Mouse (Mus musculus): ENCODE data around the gene Plcb2. TPM values are rescaled to one million over a fixed set of nuclear protein-coding genes. Genes with fewer than 3 reads are reported as not detected.

Plcb2 gene
- polyA plus RNA-seq, 1 experiment from 2014 or later: 0.64 TPM

DNA sequence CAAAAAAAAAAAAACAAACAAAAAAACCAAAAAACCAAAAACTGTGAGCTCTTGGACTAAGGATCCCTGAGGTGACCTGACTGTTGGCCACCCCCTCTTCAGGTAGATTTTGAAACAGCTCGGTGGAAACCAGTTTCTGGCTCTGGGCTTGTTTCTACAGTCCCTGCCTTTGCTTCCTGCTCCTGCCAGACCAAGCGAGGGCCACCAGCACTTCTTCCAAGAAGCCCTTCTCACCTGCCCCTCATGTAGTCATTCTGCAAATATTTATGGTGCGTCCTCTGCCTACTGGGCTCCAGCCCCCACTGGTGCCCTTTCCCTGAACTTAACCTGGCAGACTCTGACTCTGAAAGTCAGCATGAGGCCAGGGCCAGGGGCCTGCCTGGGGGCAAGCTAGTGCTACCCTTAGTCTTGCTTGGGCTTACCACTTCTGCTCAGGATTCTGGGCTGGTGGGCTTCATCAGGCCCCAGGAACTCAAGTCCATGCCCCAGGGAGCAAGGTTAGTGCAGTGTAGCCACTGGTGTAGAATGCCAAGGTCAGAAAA, 63.2 kb downstream of the Plcb2 start:
- TF ChIP-seq EP300 (optimal IDR thresholded peaks at IDR 0.05): no peak
- no peak for TF ChIP-seq CTCF (IDR thresholded peaks at IDR 0.05; ENCODE audit: low read depth)
- no peak overlapping the region for H3K4me3 ChIP-seq (ENCODE audit: low read depth, low read length)
- no peak for ATAC-seq (ENCODE audit: low FRiP score, low TSS enrichment)
- H3K9me3 ChIP-seq (ENCODE audit: control insufficient read depth, low read length): no peaks in the 10 kb centered on the region
- H3K4me2 ChIP-seq (replicated peaks; ENCODE audit: low read depth): no peak overlapping the region
- no peak overlapping the region; the same call in none of the 2 replicates for H3K27ac ChIP-seq (replicated peaks)
- peak; percentile 43 for DNase-seq (ENCODE audit: low spot score)
- H3K27me3 ChIP-seq (ENCODE audit: control insufficient read depth, insufficient read depth, low read length): no peaks in the 10 kb centered on the region
- 57% methylated on average over 3 of the region's 3 CpGs for WGBS
- 0 out of 2 replicates have a peak, but pooled peaks cover 2% of the 10 kb centered on the region for H3K4me1 ChIP-seq (replicated peaks; ENCODE audit: control insufficient read depth, insufficient read depth)
- H3K9ac ChIP-seq (ENCODE audit: low read length): no peak overlapping the region
- H3K36me3 ChIP-seq (ENCODE audit: control insufficient read depth, insufficient read depth, low read length): no peaks in the 10 kb centered on the region

DNA sequence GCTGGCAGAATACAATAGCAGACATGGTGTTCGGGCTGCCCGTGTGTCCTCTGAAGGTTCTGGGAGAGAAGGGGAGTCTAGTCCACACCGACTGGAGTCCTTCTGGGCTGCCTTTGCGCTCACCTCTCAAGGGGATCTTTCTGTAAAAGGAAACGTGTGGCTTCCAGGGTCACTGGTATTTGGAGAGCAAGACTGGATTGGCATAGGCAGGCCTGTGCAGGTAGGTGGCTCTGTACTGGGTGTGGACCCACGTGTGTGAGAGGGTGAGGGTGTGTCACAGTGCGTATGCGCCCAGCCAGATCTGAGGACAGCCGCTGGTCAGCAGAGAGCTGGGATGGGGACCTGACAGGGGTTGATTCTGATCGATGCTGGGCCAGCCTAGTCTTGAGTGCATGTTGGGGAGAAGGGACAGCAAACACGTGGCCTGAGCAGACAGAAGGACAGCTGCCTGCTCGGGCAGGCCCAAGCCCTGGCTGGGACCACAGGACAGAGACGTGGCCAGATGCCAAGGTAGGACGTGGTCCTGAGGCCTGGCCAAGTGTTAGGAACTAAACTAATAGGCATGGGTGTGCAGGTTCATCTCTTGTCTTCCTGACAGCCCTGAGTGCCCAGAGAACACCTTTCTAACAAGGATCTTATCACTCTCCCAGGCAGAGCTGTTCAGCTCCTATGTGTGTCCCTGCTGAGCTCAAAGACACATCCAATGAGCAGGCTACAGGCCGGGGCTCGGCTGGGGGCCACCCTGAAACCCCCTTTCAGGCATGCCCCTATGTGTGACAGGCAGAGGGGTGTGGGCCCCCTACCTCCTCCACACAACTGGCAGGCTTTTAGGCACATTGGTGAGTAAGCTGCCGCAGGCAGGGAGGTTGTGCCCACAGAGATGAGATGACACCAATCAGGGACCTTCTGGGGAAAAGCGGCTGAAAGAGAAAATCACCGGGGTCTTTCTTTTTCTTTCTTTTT, 64.2 kb downstream of the Plcb2 start:
- Histone ChIP-seq H3K4me1 (replicated peaks; ENCODE audit: control insufficient read depth, insufficient read depth) (0 out of 2 replicates have a peak, but pooled peaks cover 4% of the 10 kb centered on the region), H3K9me3 (ENCODE audit: control insufficient read depth, low read length) (no peaks in the 10 kb centered on the region), H3K27ac (replicated peaks) (peak overlapping the region; percentile 83), H3K4me2 (replicated peaks; ENCODE audit: low read depth) (peak overlapping the region; percentile 68), H3K36me3 (ENCODE audit: control insufficient read depth, insufficient read depth, low read length) (no peaks in the 10 kb centered on the region), H3K9ac (ENCODE audit: low read length) (peak overlapping the region; percentile 60), H3K27me3 (ENCODE audit: control insufficient read depth, insufficient read depth, low read length) (no peaks in the 10 kb centered on the region), H3K4me3 (ENCODE audit: low read depth, low read length) (peak overlapping the region; percentile 42)
- ATAC-seq (ENCODE audit: low FRiP score, low TSS enrichment) (peak; percentile 87), DNase-seq (ENCODE audit: low spot score) (peak; percentile 75)
- no peak for TF ChIP-seq EP300 (optimal IDR thresholded peaks at IDR 0.05)
- TF ChIP-seq CTCF (IDR thresholded peaks at IDR 0.05; ENCODE audit: low read depth): peak; percentile 38
- WGBS: 58% methylated on average over 19 of the region's 19 CpGs

DNA sequence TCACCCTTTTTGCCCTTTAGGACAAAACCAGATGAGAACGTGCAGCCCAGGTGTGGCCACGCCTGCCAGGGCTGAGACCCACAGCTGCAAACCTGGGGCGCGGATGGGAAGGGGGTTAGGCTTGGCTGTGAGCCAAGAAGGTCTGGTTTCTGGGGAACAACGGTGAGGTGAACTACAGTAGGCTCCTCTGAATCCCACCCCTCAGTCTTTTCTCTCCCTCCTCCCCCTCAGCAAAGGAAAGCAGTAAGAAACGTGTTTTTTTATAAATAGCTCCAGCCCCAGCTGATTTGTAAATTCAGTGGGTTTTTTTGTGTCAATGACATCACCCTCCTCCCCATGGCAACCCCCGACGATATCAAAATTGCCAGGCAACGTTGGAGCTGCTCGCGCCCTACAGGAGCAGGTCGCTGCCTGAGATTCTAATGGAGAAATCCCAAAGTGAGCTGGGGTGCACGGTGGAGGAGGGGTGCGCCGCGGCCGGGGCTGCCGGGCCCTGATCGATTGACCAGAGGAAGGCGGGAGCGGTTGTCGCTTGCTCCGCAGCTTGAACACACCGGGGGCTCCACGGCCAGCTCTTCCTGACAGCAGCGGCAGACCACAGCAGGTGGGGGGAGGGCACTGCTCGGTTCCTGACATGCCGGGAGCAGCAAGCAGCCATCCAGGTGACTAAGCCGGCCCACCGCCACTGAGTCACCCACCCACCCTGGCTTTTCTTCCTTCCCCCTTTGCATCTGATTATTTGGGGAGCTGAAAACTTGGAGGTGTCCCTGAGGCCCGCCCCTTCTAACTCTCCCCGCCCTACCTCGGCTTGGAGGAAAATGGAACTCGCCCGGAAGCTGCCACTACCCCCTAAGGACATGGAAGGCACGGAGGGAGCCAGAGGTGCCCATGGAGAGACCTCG, 65.1 kb downstream of the Plcb2 start, which contains the start of gene Pak6:
Gene Pak6 (plus strand): TSS at position 402 of the 902 bp plus-strand sequence.
- Histone ChIP-seq H3K4me3 (ENCODE audit: low read depth, low read length) (peak within 1 kb of the TSS; percentile 42), H3K9ac (ENCODE audit: low read length) (peak within 1 kb of the TSS; percentile 60), H3K27ac (replicated peaks) (peak within 1 kb of the TSS; percentile 83)

DNA sequence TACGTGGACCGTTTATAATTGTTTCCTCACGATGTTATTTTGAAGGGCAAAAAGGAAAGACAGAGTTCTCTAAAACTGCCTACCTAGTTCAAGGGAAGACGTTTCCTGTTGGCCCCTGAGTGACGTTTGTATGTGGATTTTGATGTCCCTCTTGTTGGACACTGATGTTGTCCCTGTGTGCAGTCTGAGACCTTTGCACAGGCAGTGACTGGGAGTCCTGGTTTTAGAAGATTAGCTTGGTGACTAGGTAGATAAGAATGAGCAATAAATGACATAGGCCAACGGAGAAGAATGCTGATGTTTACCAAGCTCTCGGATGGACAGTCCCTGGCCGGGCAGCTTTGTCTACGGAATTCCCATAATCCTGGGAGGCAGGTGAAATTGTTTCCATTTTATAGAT, 66.3 kb downstream of the Plcb2 start:
- Histone ChIP-seq H3K4me1 (replicated peaks; ENCODE audit: control insufficient read depth, insufficient read depth) (0 out of 2 replicates have a peak, but pooled peaks cover 5% of the 10 kb centered on the region), H3K9me3 (ENCODE audit: control insufficient read depth, low read length) (no peaks in the 10 kb centered on the region), H3K27ac (replicated peaks) (no peak overlapping the region), H3K36me3 (ENCODE audit: control insufficient read depth, insufficient read depth, low read length) (no peaks in the 10 kb centered on the region), H3K9ac (ENCODE audit: low read length) (no peak overlapping the region), H3K4me2 (replicated peaks; ENCODE audit: low read depth) (no peak overlapping the region), H3K4me3 (ENCODE audit: low read depth, low read length) (no peak overlapping the region), H3K27me3 (ENCODE audit: control insufficient read depth, insufficient read depth, low read length) (no peaks in the 10 kb centered on the region)
- WGBS: 64% methylated on average over 9 of the region's 9 CpGs
- TF ChIP-seq EP300 (optimal IDR thresholded peaks at IDR 0.05): no peak
- TF ChIP-seq CTCF (IDR thresholded peaks at IDR 0.05; ENCODE audit: low read depth): no peak
- ATAC-seq (ENCODE audit: low FRiP score, low TSS enrichment) (no peak), DNase-seq (ENCODE audit: low spot score) (no peak)

More for the DNA sequence above, 65.1 kb downstream of the Plcb2 start, which contains the start of gene Pak6:
- Histone ChIP-seq H3K4me2 (replicated peaks; ENCODE audit: low read depth) (peak within 1 kb of the TSS; percentile 68), H3K9me3 (ENCODE audit: control insufficient read depth, low read length) (no peaks in the 10 kb centered on the region), H3K36me3 (ENCODE audit: control insufficient read depth, insufficient read depth, low read length) (no peaks in the 10 kb centered on the region), H3K4me1 (replicated peaks; ENCODE audit: control insufficient read depth, insufficient read depth) (0 out of 2 replicates have a peak, but pooled peaks cover 4% of the 10 kb centered on the region), H3K27me3 (ENCODE audit: control insufficient read depth, insufficient read depth, low read length) (no peaks in the 10 kb centered on the region)
- no peak for TF ChIP-seq CTCF (IDR thresholded peaks at IDR 0.05; ENCODE audit: low read depth)
- no peak for TF ChIP-seq EP300 (optimal IDR thresholded peaks at IDR 0.05)
- ATAC-seq (ENCODE audit: low FRiP score, low TSS enrichment) (peak; percentile 25), DNase-seq (ENCODE audit: low spot score) (peak; percentile 40)
- 5% methylated on average over 37 of the region's 37 CpGs for WGBS

DNA sequence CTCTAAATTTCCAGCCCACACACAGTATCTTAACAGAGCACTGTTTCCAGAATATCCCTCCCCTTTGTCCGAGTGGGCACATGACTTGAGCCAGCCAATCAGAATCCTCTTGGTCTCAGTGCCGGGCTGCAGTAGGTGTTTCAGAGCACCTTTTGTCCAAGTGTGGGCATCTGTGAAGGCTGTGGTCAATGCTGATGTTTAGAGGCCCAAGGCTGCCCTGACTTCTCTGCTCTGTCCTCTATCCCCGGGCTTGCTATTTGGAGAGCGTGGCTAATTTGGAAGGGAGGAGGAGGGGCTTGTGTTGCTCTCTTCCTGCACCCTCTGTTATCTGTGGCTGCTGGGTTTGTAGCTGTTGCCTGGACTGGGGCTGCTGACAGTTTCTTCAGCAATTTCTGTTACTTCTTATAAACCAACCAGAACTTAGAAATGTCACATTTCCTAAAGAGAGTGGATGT, 68.2 kb downstream of the Plcb2 start:
- WGBS: 4% methylated on average over 4 of the region's 4 CpGs
- peak; percentile 50 for DNase-seq (ENCODE audit: low spot score)
- H3K4me3 ChIP-seq (ENCODE audit: low read depth, low read length): peak overlapping the region; percentile 32
- H3K9me3 ChIP-seq (ENCODE audit: control insufficient read depth, low read length): no peaks in the 10 kb centered on the region
- H3K36me3 ChIP-seq (ENCODE audit: control insufficient read depth, insufficient read depth, low read length): no peaks in the 10 kb centered on the region
- H3K27ac ChIP-seq (replicated peaks): peak overlapping the region; percentile 37
- H3K27me3 ChIP-seq (ENCODE audit: control insufficient read depth, insufficient read depth, low read length): no peaks in the 10 kb centered on the region
- H3K9ac ChIP-seq (ENCODE audit: low read length): peak overlapping the region; percentile 43; the same call in 1 of the 2 replicates
- H3K4me1 ChIP-seq (replicated peaks; ENCODE audit: control insufficient read depth, insufficient read depth): peaks cover 10% of the 10 kb centered on the region
- ATAC-seq (ENCODE audit: low FRiP score, low TSS enrichment): no peak; the same call in 1 of the 2 replicates
- H3K4me2 ChIP-seq (replicated peaks; ENCODE audit: low read depth): peak overlapping the region; percentile 43
- TF ChIP-seq EP300 (optimal IDR thresholded peaks at IDR 0.05): no peak
- TF ChIP-seq CTCF (IDR thresholded peaks at IDR 0.05; ENCODE audit: low read depth): no peak

Data from stomach, postnatal 0 days (tissue).